Mouse (Mus musculus): Measurements from ENCODE around the gene Rgs11.
"Not testable (repeated sequence)": the region's sequence is repeated elsewhere in the genome, so short reads cannot be mapped to it uniquely, and the experiment has no call there.

The Rgs11 gene

GRCm38 (mm10) chr17:26202737-26203136 is at the start of gene Rgs11:
Gene Rgs11 (plus strand): TSS chr17:26202951.
- DNase-seq (ENCODE audit: inconsistent age in 2 of 2, low spot score in 1 of 2), result peak; percentile 77 to 88

GRCm38 (mm10) chr17:26162736-26163135 is 40.0 kb upstream of the Rgs11 start:
- no peak for DNase-seq (ENCODE audit: inconsistent age in 2 of 2, low spot score in 1 of 2)

DNA sequence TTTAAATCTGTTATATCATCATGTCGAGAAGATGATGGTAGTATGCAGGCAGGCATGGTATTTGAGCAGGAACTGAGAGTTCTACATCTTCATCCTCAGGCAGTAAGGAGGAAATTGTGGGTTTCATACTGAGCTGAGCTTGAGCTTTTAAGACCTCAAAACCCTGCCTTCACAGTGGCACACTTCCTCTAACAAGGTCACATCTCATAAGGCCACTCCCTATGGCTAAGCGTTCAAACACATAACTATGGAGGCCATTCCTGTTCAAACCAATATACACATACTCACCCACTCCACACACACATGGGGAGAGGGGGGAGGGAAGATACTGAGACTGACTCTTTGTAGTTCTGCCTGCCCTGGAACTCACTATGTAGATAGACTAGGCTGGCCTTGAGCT is 34.7 kb upstream of the Rgs11 start:
- DNase-seq (ENCODE audit: inconsistent age in 2 of 2, low spot score in 1 of 2), result peak in 1 of 2 experiments; percentile 60

GRCm38 (mm10) chr17:26175248-26175647 is 27.5 kb upstream of the Rgs11 start:
- not testable (repeated sequence) for DNase-seq (ENCODE audit: inconsistent age in 2 of 2, low spot score in 1 of 2)

- DNase-seq (ENCODE audit: inconsistent age in 2 of 2, low spot score in 1 of 2), result no peak
These were observed 24.1 kb upstream of the Rgs11 start for GRCm38 (mm10) chr17:26178611-26179010.

DNA sequence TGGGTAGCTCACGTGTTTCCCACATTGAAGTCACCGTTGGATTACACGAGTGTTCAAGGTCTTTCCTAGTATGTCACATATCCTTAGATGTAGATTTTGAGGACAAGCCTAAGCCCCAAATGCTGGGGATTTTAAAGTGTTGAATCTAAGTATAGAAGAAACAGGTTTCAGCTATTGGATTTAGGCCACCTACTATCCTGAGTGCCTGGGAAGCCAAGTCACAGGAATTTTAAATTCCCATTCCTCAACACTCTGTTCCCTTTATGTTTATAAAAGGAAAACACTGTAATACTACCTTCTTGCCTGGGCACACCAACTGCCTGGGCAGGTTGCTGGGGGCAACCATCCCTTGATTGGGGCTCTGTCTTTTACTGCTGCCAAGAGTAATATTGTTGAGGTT is 21.6 kb upstream of the Rgs11 start:
- DNase-seq (ENCODE audit: inconsistent age in 2 of 2, low spot score in 1 of 2), result no peak

DNA sequence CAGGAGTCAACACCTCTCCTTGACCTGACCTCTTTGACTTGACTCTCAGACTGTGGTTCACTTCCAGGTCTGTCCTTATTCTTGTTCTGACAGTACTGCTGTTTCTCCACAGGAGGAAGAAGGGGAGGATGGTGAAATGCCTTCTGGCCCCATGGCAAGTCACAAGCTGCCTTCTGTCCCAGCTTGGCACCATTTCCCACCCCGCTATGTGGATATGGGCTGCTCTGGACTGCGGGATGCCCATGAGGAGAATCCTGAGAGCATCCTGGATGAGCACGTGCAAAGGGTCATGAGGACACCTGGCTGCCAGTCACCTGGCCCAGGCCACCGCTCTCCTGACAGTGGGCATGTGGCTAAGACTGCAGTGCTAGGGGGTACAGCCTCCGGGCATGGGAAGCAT is 15.2 kb upstream of the Rgs11 start:
- peak in 1 of 2 experiments; percentile 27 for DNase-seq (ENCODE audit: inconsistent age in 2 of 2, low spot score in 1 of 2)

- peak in 1 of 2 experiments; percentile 39 for DNase-seq (ENCODE audit: inconsistent age in 2 of 2, low spot score in 1 of 2)
These were observed 14.5 kb upstream of the Rgs11 start for GRCm38 (mm10) chr17:26188091-26188805.

- not testable (repeated sequence) for DNase-seq (ENCODE audit: inconsistent age in 2 of 2, low spot score in 1 of 2)
These were observed 11.3 kb upstream of the Rgs11 start for GRCm38 (mm10) chr17:26191486-26191885.

- no peak for DNase-seq (ENCODE audit: inconsistent age in 2 of 2, low spot score in 1 of 2)
These were observed 10.1 kb upstream of the Rgs11 start for GRCm38 (mm10) chr17:26192481-26193190.

DNA sequence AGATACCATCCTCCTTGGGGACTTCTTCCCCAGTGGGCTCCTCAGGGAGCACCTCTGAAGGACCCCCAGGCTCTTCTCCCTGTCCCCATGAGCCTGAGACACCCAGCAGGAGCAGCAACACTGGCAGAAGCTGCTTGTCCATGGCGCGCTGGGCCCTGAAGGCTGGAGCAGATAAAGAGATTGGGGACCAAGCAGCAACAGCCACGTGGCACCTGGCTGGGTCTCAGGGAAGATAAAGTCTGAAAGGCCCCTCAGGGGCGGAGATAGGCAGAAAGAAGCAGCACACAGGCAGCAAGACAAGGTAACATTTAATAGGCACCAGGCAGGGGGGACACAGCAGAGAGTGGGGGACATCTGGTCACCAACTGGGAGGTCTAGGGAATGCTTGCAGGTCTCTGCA is 3.9 kb upstream of the Rgs11 start, which contains the start of gene Pdia2:
Pdia2 (minus strand) TSS at position 196 of the 400 bp plus-strand sequence.
- DNase-seq (ENCODE audit: inconsistent age in 2 of 2, low spot score in 1 of 2), result peak in 1 of 2 experiments; percentile 24

- DNase-seq (ENCODE audit: inconsistent age in 2 of 2, low spot score in 1 of 2), result peak; percentile 50 to 76
These were observed 1.7 kb upstream of the Rgs11 start for GRCm38 (mm10) chr17:26200831-26201705.

DNA sequence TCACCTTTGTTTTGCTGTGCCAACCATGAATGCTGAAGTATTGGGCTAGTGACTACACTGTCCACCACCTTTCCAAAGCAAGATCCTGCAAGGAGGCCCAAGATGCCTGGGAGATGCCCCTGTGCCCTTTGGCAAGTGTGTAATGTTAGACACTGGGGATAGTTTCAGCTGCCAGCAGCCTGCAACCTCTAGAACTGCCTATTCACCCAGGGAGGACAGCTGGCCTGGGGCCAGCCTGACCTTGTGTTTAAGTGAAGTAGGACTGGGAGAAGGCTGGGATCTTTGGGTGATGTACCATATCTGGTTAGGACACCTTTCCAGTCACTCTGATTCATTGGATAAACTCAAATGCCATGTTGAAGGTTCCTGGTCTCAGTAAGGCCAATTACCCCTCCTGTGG is 753 bp upstream of the Rgs11 start:
- peak; percentile 67 to 83 for DNase-seq (ENCODE audit: inconsistent age in 2 of 2, low spot score in 1 of 2)

GRCm38 (mm10) chr17:26203321-26203811 is 615 bp downstream of the Rgs11 start:
- DNase-seq (ENCODE audit: inconsistent age in 2 of 2, low spot score in 1 of 2), result peak; percentile 82 to 93

DNA sequence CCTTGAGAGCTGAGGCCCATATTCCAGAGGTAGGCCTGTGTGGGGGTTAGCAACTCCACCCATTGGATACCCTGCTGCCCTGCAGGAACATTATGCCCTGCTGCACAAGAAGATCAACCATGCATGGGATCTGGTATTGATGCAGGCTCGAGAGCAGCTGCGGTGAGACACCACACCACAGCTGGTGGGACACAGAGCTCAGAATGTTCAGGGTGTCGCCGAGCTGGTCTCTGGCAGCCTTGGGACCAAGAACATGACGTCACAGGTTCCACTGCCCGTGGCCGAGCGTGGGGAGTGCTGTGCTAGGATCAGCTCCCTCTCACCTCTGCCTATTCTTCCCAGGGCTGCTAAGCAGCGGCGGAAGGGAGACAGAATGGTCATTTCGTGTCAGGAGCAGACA is 2.0 kb downstream of the Rgs11 start:
- DNase-seq (ENCODE audit: inconsistent age in 2 of 2, low spot score in 1 of 2), result peak; percentile 57 to 62

- peak; percentile 77 to 88 for DNase-seq (ENCODE audit: inconsistent age in 2 of 2, low spot score in 1 of 2)
These were observed 3.6 kb downstream of the Rgs11 start for GRCm38 (mm10) chr17:26206392-26206791.

DNA sequence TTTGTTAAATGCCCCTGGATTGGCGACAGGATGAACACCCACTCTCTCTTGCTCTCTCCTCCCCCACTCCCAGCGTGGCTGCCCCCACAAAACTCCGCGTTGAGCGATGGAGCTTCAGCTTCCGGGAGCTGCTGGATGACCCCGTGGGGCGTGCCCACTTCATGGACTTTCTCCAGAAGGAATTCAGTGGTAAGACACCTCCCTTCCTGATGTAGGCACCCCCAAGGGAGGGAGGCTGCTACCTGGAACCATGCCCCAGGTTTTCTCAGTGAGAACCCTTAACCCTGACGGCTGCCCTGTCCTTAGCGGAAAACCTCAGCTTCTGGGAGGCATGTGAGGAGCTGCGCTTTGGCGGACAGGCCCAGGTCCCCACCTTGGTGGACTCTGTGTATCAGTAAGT is 4.9 kb downstream of the Rgs11 start, which contains the start of gene Arhgdig:
Arhgdig (minus strand) TSS at position 101 of the 400 bp plus-strand sequence.
- no peak for DNase-seq (ENCODE audit: inconsistent age in 2 of 2, low spot score in 1 of 2)

DNA sequence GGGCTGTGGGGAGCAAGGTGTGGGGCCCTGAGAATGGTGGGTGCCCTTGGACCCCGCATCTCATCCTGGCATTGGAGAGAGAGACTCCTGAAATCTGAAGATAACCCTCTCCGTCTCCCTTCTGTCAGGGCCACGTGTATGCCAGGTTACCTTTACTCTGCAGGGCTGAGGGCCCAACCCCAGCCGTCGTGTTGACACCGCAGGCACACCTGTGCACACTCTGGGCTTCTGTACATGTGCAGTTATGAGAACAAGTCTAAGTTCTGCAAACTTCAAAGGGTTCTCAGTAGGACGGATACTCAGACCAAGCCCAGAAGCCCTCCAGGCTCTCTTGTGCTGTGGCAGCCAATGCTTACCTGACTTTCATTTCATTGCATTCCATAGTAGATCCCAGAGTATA is 9.5 kb downstream of the Rgs11 start:
- DNase-seq (ENCODE audit: inconsistent age in 2 of 2, low spot score in 1 of 2), result no peak

GRCm38 (mm10) chr17:26212681-26213080 is 9.9 kb downstream of the Rgs11 start:
- no peak for DNase-seq (ENCODE audit: inconsistent age in 2 of 2, low spot score in 1 of 2)

GRCm38 (mm10) chr17:26221508-26221907 is 18.8 kb downstream of the Rgs11 start:
- DNase-seq (ENCODE audit: inconsistent age in 2 of 2, low spot score in 1 of 2), result no peak

GRCm38 (mm10) chr17:26225150-26225549 is 22.4 kb downstream of the Rgs11 start:
- DNase-seq (ENCODE audit: inconsistent age in 2 of 2, low spot score in 1 of 2), result peak; percentile 39 to 48
